Comparison of ENCODE assay signal across 13 mouse cellular contexts in genomic region chr4:99600741-99601140, GRCm38 (mm10). TPM values are rescaled to one million over a fixed set of nuclear protein-coding genes. Genes with fewer than 3 reads are reported as not detected.
DNase-seq lines count a peak whose midpoint lies in the region; ATAC-seq and TF ChIP-seq lines count a peak whose summit lies in the region.
"Had no signal": no experiment of that assay in that cellular context is flagged by ENCODE, and none has a peak within 500 bp of the region (broad histone marks: within the 10 kb centered on the region; RNA-seq: fewer than 3 reads in every experiment).

No protein-coding gene starts in this region.

- no peaks in the 10 kb centered on the region for H3K36me3 ChIP-seq in forebrain, embryonic 12.5 days (replicated peaks)
- no peaks in the 10 kb centered on the region for H3K36me3 ChIP-seq in forebrain, embryonic 14.5 days (ENCODE audit: control insufficient read depth, insufficient read depth, low read length)
- no peaks in the 10 kb centered on the region for H3K36me3 ChIP-seq in lung, embryonic 16.5 days (ENCODE audit: control insufficient read depth, insufficient read depth, low read length)
- H3K36me3 ChIP-seq in lung, postnatal 0 days (ENCODE audit: insufficient read depth, low read length), result no peaks in the 10 kb centered on the region
- H3K36me3 ChIP-seq in embryonic facial prominence, embryonic 13.5 days, result no peaks in the 10 kb centered on the region
- no peaks in the 10 kb centered on the region for H3K36me3 ChIP-seq in myocyte (ENCODE audit: control insufficient read depth, insufficient read depth)
- H3K36me3 ChIP-seq in kidney, adult 2 months (ENCODE audit: control insufficient read depth, insufficient read depth, low read length), result no peaks in the 10 kb centered on the region

- peaks cover 5% of the 10 kb centered on the region for H3K4me1 ChIP-seq in forebrain, embryonic 12.5 days
- no peaks in the 10 kb centered on the region for H3K4me1 ChIP-seq in forebrain, embryonic 14.5 days (ENCODE audit: control insufficient read depth, insufficient read depth, low read length)
- H3K4me1 ChIP-seq in lung, embryonic 16.5 days (replicated peaks; ENCODE audit: control insufficient read depth, insufficient read depth, low read length), result no peaks in the 10 kb centered on the region; the same call in 1 of the 2 replicates
- no peaks in the 10 kb centered on the region for H3K4me1 ChIP-seq in lung, postnatal 0 days (ENCODE audit: insufficient read depth, low read depth, low read length)
- no peaks in the 10 kb centered on the region for H3K4me1 ChIP-seq in embryonic facial prominence, embryonic 13.5 days
- H3K4me1 ChIP-seq in kidney, adult 2 months (ENCODE audit: control insufficient read depth, insufficient read depth, low read length), result no peaks in the 10 kb centered on the region

- no peak for TF ChIP-seq EP300 in lung, postnatal 0 days (IDR thresholded peaks at IDR 0.05)

- H3K27ac ChIP-seq in forebrain, embryonic 12.5 days, result no peak overlapping the region
- H3K27ac ChIP-seq in forebrain, embryonic 14.5 days (ENCODE audit: low read depth, low read length), result no peak overlapping the region
- H3K27ac ChIP-seq in lung, embryonic 16.5 days (ENCODE audit: low read length), result no peak overlapping the region
- no peak overlapping the region for H3K27ac ChIP-seq in lung, postnatal 0 days (ENCODE audit: low read length)
- H3K27ac ChIP-seq in embryonic facial prominence, embryonic 13.5 days, result no peak overlapping the region
- no peak overlapping the region for H3K27ac ChIP-seq in kidney, adult 2 months (ENCODE audit: insufficient read depth, low read depth, low read length)

- no peak for ATAC-seq in forebrain, embryonic 12.5 days (ENCODE audit: low FRiP score)
- no peak for ATAC-seq in forebrain, embryonic 14.5 days
- ATAC-seq in lung, embryonic 16.5 days (ENCODE audit: low read depth), result no peak
- no peak for ATAC-seq in lung, postnatal 0 days
- no peak for ATAC-seq in embryonic facial prominence, embryonic 13.5 days (ENCODE audit: insufficient number of reproducible peaks, insufficient read depth, low FRiP score, low TSS enrichment, low read depth)

- no peak overlapping the region for H3ac ChIP-seq in myocyte (ENCODE audit: control insufficient read depth, insufficient read length)

- TF ChIP-seq POLR2A in myocyte (IDR thresholded peaks at IDR 0.05; ENCODE audit: insufficient read length, low read depth), result no peak
- no peak for TF ChIP-seq POLR2A in kidney, adult 2 months (IDR thresholded peaks at IDR 0.05; ENCODE audit: low read depth, low read length)

- H3K27me3 ChIP-seq in forebrain, embryonic 12.5 days, result peaks cover 52% of the 10 kb centered on the region
- H3K27me3 ChIP-seq in forebrain, embryonic 14.5 days (replicated peaks; ENCODE audit: control insufficient read depth, insufficient read depth, low read length), result 0 out of 2 replicates have a peak, but pooled peaks cover 10% of the 10 kb centered on the region
- peaks cover 2% of the 10 kb centered on the region; the same call in 1 of the 2 replicates for H3K27me3 ChIP-seq in lung, embryonic 16.5 days (ENCODE audit: control insufficient read depth, insufficient read depth, low read depth, low read length)
- H3K27me3 ChIP-seq in lung, postnatal 0 days (replicated peaks; ENCODE audit: insufficient read depth, low read length), result no peaks in the 10 kb centered on the region
- 0 out of 2 replicates have a peak, but pooled peaks cover 3% of the 10 kb centered on the region for H3K27me3 ChIP-seq in embryonic facial prominence, embryonic 13.5 days
- no peaks in the 10 kb centered on the region for H3K27me3 ChIP-seq in myocyte (ENCODE audit: control insufficient read depth, insufficient read depth, insufficient read length)
- no peaks in the 10 kb centered on the region for H3K27me3 ChIP-seq in kidney, adult 2 months (replicated peaks; ENCODE audit: control insufficient read depth, insufficient read depth, low read length)

- WGBS in forebrain, embryonic 12.5 days, result 51% methylated on average over 10 of the region's 10 CpGs
- WGBS in forebrain, embryonic 14.5 days, result 46% methylated on average over 10 of the region's 10 CpGs
- 42% methylated on average over 10 of the region's 10 CpGs for WGBS in lung, embryonic 16.5 days
- 37% methylated on average over 10 of the region's 10 CpGs for WGBS in lung, postnatal 0 days
- WGBS in embryonic facial prominence, embryonic 13.5 days, result 34% methylated on average over 10 of the region's 10 CpGs
- WGBS in kidney, adult 2 months, result 54% methylated on average over 10 of the region's 10 CpGs

- H3K9ac ChIP-seq in forebrain, embryonic 12.5 days, result no peak overlapping the region
- no peak overlapping the region for H3K9ac ChIP-seq in forebrain, embryonic 14.5 days (ENCODE audit: low read length)
- no peak overlapping the region for H3K9ac ChIP-seq in lung, embryonic 16.5 days (ENCODE audit: low read length)
- no peak overlapping the region for H3K9ac ChIP-seq in lung, postnatal 0 days (replicated peaks; ENCODE audit: low read depth)
- no peak overlapping the region for H3K9ac ChIP-seq in embryonic facial prominence, embryonic 13.5 days

- no peak for TF ChIP-seq CTCF in lung, postnatal 0 days (IDR thresholded peaks at IDR 0.05)
- TF ChIP-seq CTCF in kidney, adult 2 months (conservative IDR thresholded peaks at IDR 0.05; ENCODE audit: insufficient read depth, insufficient read length, low read depth, low read length), result no peak

- peak overlapping the region; percentile 27 for H3K4me2 ChIP-seq in forebrain, embryonic 12.5 days
- H3K4me2 ChIP-seq in forebrain, embryonic 14.5 days (ENCODE audit: low read length), result no peak overlapping the region
- H3K4me2 ChIP-seq in lung, embryonic 16.5 days (ENCODE audit: low read depth, low read length), result peak overlapping the region; percentile 6
- no peak overlapping the region for H3K4me2 ChIP-seq in lung, postnatal 0 days (replicated peaks; ENCODE audit: low read depth, low read length)
- peak overlapping the region; percentile 45 for H3K4me2 ChIP-seq in embryonic facial prominence, embryonic 13.5 days
- peak overlapping the region; percentile 52 for H3K4me2 ChIP-seq in myocyte (ENCODE audit: low read depth)

- H3K9me3 ChIP-seq in forebrain, embryonic 12.5 days, result no peaks in the 10 kb centered on the region
- H3K9me3 ChIP-seq in forebrain, embryonic 14.5 days (replicated peaks; ENCODE audit: control insufficient read depth, low read length), result no peaks in the 10 kb centered on the region
- H3K9me3 ChIP-seq in lung, embryonic 16.5 days (ENCODE audit: control insufficient read depth, low read length), result no peaks in the 10 kb centered on the region
- H3K9me3 ChIP-seq in lung, postnatal 0 days (ENCODE audit: low read length), result no peaks in the 10 kb centered on the region
- H3K9me3 ChIP-seq in embryonic facial prominence, embryonic 13.5 days, result no peaks in the 10 kb centered on the region

- DNase-seq in forebrain, embryonic 14.5 days (ENCODE audit: low spot score), result no peak
- no peak for DNase-seq in lung, postnatal 0 days (ENCODE audit: low spot score)
- DNase-seq in kidney, adult 2 months, result no peak
- DNase-seq in adrenal gland, adult 2 months, result no peak
- DNase-seq: cerebellum, adult 9-11 months; gastrocnemius, postnatal 10 days had no signal

- no peaks in the 10 kb centered on the region for H3K79me2 ChIP-seq in myocyte (ENCODE audit: control insufficient read depth, insufficient read depth)

- H3K4me3 ChIP-seq in forebrain, embryonic 12.5 days (replicated peaks), result no peak overlapping the region
- no peak overlapping the region for H3K4me3 ChIP-seq in forebrain, embryonic 14.5 days (ENCODE audit: low read depth, low read length)
- H3K4me3 ChIP-seq in lung, embryonic 16.5 days (ENCODE audit: low read length), result no peak overlapping the region
- no peak overlapping the region for H3K4me3 ChIP-seq in lung, postnatal 0 days (ENCODE audit: low read depth, low read length)
- H3K4me3 ChIP-seq in embryonic facial prominence, embryonic 13.5 days, result peak overlapping the region; percentile 8; the same call in 1 of the 2 replicates
- no peak overlapping the region for H3K4me3 ChIP-seq in myocyte
- H3K4me3 ChIP-seq in kidney, adult 2 months (ENCODE audit: insufficient read depth, low read depth, low read length), result no peak overlapping the region

TF ChIP-seq in myocyte, 11 proteins besides CTCF, POLR2A, EP300 and RAD21:
- TF ChIP-seq TCF12 (IDR thresholded peaks at IDR 0.05; ENCODE audit: insufficient read depth, poor library complexity, severe bottlenecking), result no peak
- TF ChIP-seq REST (IDR thresholded peaks at IDR 0.05; ENCODE audit: insufficient read depth, insufficient read length), result no peak
- no peak for TF ChIP-seq USF1 (IDR thresholded peaks at IDR 0.05; ENCODE audit: low read depth)
- TF ChIP-seq MYOD1 (IDR thresholded peaks at IDR 0.05; ENCODE audit: control insufficient read depth in 1 of 3, insufficient read length in 2 of 3, low read depth in 2 of 3), result no peak
- TF ChIP-seq CEBPB (IDR thresholded peaks at IDR 0.05; ENCODE audit: insufficient read depth, poor library complexity, severe bottlenecking), result no peak
- no peak for TF ChIP-seq TCF3 (IDR thresholded peaks at IDR 0.05; ENCODE audit: insufficient read length, low read depth)
- no peak for TF ChIP-seq E2F4 (IDR thresholded peaks at IDR 0.05; ENCODE audit: insufficient read depth)
- no peak for TF ChIP-seq MYOG (IDR thresholded peaks at IDR 0.05; ENCODE audit: control insufficient read depth in 1 of 3, insufficient read depth in 1 of 3, insufficient read length in 2 of 3, low read depth in 2 of 3)
- no peak for TF ChIP-seq POLR2AphosphoS2 (IDR thresholded peaks at IDR 0.05; ENCODE audit: insufficient read length, low read depth)
- TF ChIP-seq MAX (IDR thresholded peaks at IDR 0.05; ENCODE audit: low read depth), result no peak
- TF ChIP-seq SRF (IDR thresholded peaks at IDR 0.05; ENCODE audit: control insufficient read depth, insufficient read length, low read depth), result no peak

RNA-seq across cellular contexts. Expression of gene Foxd3, which starts 55.4 kb away (rescaled TPM):
- 0.08 and 0.13 TPM in 2 replicates for polyA plus RNA-seq in forebrain, embryonic 12.5 days (2016; fragmentation: Nextera tagmentation; extraction: Ambion mirVana)
- polyA plus RNA-seq in forebrain, embryonic 14.5 days (2014; fragmentation: Nextera tagmentation; extraction: Ambion mirVana), result 0.12 TPM in 1 of 2 replicates, not detected in the other
- polyA plus RNA-seq in lung, embryonic 16.5 days (2015; fragmentation: Nextera tagmentation; extraction: Ambion mirVana), result 0.13 TPM in 1 of 2 replicates, not detected in the other
- 0.05 TPM in 1 of 2 replicates, not detected in the other for polyA plus RNA-seq in lung, postnatal 0 days (2015; fragmentation: Nextera tagmentation; extraction: Ambion mirVana)
- polyA plus RNA-seq in embryonic facial prominence, embryonic 13.5 days (2015; fragmentation: Nextera tagmentation; extraction: Ambion mirVana), result 0.90 and 1.0 TPM in 2 replicates
- polyA plus RNA-seq in myocyte (2012; fragmentation: generic; extraction: Trizol), result not detected
- polyA plus RNA-seq in kidney, adult 2 months (2012; rRNA removed), result 0.06 and 0.11 TPM in 2 replicates
- total RNA-seq in adrenal gland, adult 2 months (2021), result under 1 TPM; 0.40 to 0.55 TPM
- 1.7 and 3.0 TPM in 2 replicates for polyA plus RNA-seq in adrenal gland, adult 2 months (2012; rRNA removed)
- total RNA-seq: megakaryocyte-erythroid progenitor cell, adult 5-6 weeks had no signal
- polyA plus RNA-seq: C2C12; kidney, embryonic 14.5 days had no signal

Comparison
In these comparisons a context has a peak if more than half of its experiments do, and no peak if none do; other contexts are left out.
1. H3K4me2 ChIP-seq: peak in forebrain, embryonic 12.5 days (single experiment), lung, embryonic 16.5 days (single experiment), embryonic facial prominence, embryonic 13.5 days (single experiment) and myocyte (single experiment); none in forebrain, embryonic 14.5 days (single experiment) and lung, postnatal 0 days (single experiment).